Mouse (Mus musculus) bone marrow macrophage, adult 2 months (primary cell): ENCODE data around the gene Cox7a2.

Experiments used
- CTCF ChIP-seq: IDR thresholded peaks from 2 replicates; pipeline ENCODE4 v1.5.1; 2012; ENCODE audit warnings: low read depth, mild to moderate bottlenecking, low read length, moderate library complexity
- POLR2A ChIP-seq: IDR thresholded peaks from 2 replicates; pipeline ENCODE4 v1.6.1; 2012; ENCODE audit warnings: mild to moderate bottlenecking, low read depth, low read length, borderline replicate concordance

DNA sequence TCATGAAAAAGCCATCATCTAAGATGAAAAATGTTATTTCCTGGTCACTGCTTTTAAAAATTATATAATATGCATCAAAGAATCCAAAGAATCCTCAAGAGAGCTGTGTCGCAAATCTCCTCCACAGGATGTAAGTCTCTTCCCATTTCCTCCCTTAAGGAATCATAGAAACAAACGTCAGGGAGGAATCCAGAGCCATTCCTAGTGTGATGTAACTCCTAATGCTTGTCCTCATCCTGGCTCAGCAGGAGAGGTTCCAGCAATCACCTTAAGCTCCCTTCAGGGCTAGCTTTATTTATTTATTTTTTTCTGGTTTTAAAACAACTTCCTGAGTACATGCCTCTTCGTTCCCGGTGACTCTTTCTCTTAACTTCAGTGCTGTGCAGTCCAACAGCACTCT, 47.5 kb upstream of the Cox7a2 start:
- TF ChIP-seq CTCF = no peak
- TF ChIP-seq POLR2A = no peak
